Mouse (Mus musculus): ENCODE data around the gene Cpne5.
A peak's percentile ranks its signal among the peaks of the same experiment; 100 is the strongest.

Cpne5 gene

DNA sequence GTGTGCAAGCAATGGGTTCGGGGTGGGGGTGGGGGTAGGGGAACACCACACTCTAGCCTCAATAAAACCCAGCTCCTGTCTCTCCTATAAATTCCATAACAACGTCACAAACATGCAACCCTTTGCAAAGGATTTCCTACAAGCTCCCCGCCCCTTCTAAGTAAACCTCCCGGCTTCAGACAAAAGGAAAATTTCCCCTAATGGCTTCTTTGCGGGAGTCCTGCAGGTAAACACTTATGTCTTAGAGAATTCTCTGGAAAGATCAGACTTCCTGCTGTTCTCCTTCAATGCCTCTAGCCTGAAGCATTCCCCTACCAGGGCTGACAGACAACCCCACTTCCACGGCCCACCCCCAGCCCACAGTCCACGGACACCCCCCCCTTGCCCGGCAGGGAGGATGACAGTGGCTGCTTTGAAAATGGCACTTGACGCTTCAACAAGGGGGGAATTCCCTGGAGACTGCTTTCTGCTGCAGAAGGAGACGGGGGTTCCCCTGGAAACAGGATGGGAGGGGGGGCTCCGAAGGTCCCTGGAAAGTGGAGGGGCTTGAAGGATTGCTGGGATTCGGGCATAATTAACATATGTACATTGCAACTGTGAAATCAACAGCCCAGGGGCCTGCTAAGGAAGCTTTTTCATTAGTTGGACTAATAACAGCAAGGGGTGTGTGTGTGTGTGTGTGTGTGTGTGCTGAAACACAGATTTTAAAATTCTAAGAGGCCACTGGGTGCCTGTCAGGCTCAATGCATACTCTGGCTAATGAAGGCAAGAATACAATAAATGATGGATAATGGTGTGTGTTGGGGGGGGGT lies 24.4 kb downstream of the Cpne5 start:
- no peak for DNase-seq (ENCODE audit: low read depth in 2 of 2, low spot score in 2 of 2)

DNA sequence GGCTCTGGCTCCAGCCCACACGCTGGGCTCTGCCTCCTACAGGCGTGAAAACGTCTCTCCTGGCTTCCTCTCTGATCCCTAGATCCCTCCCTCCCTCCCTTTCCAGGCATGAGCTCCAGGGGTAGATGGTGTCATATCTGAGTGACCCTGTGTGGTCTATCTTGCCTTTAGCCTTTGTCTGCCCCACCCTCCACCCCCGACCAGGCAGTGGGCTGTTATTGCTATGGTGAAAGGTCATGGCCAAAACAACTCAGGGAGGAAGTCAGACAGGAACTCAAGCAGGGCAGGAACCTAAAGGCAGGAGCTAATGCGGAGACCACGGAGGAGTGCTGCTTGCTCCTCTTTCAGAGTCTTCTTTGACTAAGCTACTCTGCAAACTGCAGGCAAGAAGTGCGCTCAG lies 26.1 kb downstream of the Cpne5 start:
- no peak for DNase-seq (ENCODE audit: low read depth in 2 of 2, low spot score in 2 of 2)

DNA sequence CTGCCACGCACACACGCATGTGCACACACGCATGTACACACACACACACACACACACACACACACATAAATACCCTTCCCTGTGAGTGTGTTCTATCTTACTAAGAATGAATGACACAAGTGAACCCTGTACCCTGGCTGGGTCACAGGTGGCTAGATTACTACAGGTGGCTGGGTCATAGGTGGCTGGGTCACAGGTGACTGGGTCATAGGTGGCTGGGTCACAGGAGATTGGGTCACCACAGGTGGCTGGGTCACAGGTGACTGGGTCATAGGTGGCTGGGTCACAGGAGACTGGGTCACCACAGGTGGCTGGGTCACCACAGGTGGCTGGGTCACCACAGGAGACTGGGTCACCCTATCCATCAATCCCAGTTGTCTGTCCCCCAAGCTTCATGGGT lies 27.9 kb downstream of the Cpne5 start:
- DNase-seq (ENCODE audit: low read depth in 2 of 2, low spot score in 2 of 2), result no peak

DNA sequence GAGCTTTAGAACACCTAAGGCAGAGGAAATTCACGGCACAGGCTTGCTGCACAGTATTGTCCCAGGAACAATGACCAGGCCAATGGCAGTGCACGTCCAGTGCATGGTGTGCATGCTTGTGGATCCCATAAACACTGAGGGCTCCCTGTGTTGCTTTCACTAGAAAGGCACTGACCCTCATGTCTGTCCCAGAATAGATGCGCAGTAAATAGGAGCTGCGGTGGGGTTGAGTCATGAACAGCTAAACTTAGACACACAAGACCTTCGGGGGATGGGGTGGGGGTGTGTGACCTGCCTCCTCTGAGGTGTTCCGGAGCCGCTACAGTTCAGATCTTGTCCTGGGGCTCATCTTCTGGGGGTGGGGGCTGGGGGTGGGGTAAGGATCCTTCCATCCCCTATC lies 31.9 kb downstream of the Cpne5 start:
- no peak for DNase-seq (ENCODE audit: low read depth in 2 of 2, low spot score in 2 of 2)

DNA sequence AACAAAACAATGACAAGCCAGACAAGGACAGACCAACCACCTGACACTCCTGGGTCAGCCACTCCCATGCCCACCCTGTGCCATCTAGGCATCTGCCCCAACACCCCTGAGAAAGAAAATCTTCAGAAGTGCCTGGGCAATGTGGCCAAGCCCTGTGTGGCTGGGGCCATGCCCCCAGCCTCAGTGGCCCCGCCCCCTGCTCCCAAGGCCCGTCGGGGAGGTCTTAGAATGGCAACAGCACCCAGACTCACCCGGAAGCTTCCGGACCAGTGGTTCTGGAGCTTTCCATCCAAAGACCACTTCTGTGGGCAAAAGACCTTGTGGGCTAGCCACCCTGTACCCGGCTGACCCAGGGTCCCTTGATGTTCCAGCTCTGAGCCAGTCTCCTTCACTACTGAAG lies 35.4 kb downstream of the Cpne5 start:
- DNase-seq (ENCODE audit: low read depth in 2 of 2, low spot score in 2 of 2), result no peak

DNA sequence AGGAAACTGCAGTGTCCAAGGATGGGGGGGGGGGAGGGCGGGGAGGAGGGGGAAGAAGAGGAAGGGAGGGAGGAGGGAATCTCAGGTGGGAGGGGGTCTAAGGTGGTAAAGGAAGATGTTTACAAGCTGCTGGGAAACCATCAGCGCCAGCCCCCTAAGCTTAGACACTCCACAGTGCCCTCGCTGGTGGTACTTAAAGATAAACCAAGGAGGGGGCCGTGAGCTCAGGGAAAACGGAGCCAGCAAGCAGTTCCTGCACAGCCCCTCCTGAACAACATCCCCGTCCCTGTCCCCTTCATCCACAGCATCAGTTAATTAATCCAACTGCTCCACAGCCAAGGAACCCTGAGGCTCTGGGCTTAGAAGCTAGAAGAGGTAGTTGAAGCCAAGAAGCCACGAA lies 38.1 kb downstream of the Cpne5 start:
- no peak for DNase-seq (ENCODE audit: low read depth in 2 of 2, low spot score in 2 of 2)

DNA sequence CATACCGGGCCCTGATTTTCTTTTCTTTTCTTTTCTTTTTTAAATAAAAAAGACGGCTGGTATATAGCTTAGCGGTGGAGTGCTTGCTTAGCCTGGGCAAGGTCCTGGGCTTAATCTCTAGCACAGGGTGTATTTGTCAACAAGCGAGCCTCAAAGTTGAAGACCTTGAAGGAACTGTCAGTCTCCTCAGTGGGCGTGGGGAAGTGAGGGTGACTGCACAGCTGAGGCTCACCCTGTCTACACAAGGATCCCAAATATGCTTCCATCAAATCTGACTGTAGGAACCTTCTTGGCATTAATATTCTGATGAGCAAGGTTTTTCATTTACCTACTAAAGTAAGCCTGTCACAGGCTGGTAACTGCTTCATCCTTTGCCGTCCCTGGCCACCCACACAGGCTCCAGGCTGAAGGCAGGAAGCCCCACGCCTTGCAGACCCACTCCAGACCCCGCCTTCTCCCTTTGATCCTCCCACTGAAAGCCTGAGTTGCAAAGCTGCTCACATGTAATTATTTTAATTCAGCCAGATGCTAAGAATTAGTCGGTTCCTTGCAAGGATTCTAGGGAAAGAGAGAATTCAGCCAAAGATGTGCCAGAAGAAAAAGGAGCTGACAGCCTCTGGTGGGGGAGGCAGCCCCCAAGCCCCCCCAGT lies 38.7 kb downstream of the Cpne5 start:
- DNase-seq (ENCODE audit: low read depth in 2 of 2, low spot score in 2 of 2), result peak; percentile 34 to 64

DNA sequence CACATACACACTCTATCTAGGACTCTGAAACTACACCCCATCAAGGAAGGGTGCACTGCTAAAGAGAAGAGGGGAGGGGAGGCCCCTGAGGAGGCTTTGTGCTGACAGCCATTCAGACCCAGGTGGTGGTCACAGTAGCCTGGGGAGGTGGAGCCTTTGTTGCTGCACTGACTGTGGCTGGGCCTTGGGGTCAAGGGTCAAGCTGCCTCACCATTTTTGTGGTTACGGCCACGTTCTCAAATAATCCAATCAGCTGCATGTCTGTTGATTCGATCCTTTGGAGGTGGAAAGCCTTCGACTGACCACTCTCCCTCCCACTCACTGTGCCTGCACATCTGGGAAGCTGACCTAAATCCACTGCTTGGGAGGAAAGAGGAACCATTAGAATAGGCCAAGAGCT lies 42.4 kb downstream of the Cpne5 start:
- DNase-seq (ENCODE audit: low read depth in 2 of 2, low spot score in 2 of 2), result no peak

DNA sequence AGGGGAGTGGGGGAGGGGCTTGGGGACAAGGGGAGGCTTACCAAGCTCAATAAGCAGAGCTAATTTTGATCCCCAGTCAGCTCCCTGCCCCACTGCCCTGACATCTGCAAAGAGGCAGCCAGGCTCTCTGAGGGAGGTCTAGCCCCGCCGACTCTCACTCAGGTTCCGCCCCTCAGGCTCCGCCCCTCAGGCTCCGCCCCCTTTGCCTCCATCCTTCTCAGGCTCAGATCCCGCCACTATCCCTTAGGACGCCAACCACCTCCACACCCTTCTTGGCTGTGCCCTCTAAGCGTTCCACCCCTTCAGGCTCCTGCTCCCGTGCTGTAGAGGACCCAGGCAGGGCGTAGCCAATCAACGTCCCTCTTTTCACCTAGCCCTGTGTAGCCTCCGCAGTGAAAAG lies 49.0 kb downstream of the Cpne5 start:
- no peak for DNase-seq (ENCODE audit: low read depth in 2 of 2, low spot score in 2 of 2)

DNA sequence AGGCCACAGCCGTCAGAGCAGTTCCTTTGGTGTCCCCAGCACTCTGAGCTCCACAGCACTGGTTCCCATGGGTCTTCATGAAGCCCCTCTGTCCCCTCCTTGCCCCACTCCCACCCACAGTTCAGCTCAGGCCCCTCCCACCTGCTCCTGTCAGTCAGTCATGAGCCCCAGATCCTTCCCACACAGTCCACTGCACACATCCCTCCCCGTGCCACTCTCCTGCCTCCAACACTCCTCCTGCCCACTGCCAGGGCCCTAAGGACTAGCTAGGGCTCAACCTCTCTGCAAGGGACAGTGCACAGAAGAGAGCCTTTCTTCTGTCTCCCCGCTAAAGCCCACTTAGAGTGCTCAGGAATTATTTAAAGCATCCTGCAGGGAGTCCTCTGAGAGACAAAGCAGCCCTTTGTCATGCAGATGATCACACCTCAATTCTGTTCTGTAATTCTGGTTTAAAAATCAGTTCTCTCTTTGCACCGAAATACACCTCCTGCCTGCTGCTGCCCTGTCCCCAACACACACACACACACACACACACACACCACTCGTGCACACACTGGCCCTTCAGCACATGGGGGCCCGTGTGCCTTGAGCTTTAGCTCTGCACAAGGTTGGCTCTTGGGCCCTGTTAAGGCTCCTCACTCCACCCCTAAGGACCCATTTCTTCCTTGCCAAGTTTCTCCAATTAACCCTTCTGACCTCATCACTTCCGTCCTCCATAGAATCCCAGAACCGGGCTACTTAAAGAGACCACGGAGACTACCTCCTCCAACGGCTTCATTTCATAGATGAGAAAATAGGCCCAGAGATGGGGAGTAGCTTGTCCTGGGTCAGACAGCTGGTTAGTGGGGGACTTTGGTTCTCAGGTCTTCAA lies 50.7 kb downstream of the Cpne5 start:
- DNase-seq (ENCODE audit: low read depth in 2 of 2, low spot score in 2 of 2), result no peak

DNA sequence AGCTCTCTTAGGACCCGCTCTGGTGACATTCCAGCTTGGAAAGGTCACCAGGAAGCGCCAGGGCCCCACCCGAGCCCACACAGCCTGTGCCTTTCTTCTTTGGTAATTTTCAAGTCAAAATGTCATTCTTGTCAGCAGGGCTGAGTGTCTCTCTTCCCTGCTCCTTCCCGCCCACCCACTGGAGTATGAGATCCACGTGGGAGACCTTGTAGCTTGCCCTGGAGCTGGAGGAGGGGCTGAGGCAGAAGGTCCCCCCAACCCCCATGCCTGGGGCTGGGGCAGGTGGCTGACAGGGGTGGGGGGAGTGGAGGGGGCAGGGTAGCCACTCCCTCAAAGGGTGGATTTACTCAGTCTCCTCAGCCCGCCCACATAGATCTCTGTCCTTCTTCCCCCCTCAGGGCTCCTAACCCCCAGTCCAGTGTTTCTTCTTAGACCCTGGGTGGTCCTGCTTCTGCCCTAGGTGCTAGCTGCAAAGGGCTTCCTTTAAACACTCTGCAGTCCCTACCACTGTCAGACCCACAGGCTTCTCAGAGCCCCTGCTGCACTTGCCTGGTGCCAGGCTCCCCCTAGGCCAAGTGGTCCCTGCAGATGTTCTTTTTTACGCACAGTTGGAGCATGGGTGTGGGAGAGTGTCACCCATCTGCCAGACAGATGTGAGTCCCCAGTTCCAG lies 52.5 kb downstream of the Cpne5 start:
- no peak for DNase-seq (ENCODE audit: low read depth in 2 of 2, low spot score in 2 of 2)

DNA sequence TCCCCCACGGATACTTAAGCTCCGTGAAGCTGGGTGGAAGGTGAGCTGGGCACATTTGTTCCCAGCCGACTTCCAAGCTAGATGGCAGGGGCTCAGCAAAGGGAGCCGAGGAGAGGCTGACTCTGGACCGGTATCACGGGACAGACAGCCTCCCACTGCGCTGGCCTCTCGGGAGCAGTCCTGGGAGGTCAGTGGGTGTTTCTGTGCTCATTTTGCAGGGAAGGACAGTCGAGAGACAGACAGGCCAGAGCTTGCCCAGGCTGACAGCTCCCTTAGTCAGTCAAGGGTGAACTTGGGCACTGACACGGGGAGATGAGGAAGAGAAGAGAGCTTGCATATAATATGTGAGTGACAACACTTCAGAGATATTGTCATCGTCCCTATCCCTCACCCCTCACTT lies 54.8 kb downstream of the Cpne5 start:
- no peak for DNase-seq (ENCODE audit: low read depth in 2 of 2, low spot score in 2 of 2)

DNA sequence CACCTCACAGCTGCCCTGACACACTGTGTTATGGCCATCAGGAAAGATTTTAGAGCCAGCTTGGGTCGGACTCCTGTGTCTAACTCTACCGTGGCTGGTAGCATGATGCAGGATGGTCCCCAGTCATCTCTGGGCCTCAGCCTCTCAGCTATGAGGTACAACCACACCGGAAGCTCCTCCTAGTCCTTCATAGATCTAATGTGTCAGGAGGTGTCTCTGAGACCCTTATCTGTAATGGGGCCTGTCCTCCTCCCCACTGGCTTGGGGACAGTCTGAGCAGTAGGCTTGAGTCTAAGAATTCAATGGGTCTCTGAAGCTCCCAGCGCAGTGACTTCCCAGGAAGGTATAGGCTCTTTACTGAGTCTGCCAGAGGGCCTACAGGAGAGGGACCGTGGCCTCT lies 56.2 kb downstream of the Cpne5 start:
- DNase-seq (ENCODE audit: low read depth in 2 of 2, low spot score in 2 of 2), result no peak

DNA sequence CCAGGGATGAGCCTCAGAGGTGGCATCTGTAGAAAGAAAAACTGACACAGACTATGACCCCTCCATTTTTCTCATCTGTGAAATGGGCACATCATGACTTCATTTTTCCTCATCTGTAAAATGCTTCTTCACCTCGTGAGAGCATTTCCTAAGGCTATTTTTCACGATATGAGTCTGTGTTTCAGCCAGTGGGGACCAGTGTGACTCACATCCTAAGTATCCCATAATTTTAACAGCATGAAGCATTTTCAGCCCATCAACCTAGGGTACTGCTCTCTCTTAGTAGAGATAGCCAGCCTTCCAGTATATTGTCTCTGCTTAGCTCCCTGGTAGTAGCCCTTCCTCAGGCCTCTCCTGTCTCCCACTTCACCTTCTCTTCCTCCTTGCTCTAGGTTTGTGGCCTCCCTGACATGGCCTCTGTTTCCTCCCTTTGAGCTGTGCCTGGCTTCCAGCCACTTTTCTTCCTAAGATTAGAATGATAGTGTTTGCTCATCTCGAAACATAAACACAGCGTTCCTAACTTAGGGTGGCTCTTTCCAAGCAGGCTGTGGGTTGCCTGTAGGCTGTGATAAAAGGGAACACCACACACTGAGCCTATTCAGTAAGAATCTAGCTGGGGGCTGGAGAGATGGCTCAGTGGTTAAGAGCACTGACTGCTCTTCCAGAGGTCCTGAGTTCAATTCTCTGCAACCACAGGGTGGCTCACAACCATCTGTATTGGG lies 57.4 kb downstream of the Cpne5 start:
- DNase-seq (ENCODE audit: low read depth in 2 of 2, low spot score in 2 of 2), result no peak

DNA sequence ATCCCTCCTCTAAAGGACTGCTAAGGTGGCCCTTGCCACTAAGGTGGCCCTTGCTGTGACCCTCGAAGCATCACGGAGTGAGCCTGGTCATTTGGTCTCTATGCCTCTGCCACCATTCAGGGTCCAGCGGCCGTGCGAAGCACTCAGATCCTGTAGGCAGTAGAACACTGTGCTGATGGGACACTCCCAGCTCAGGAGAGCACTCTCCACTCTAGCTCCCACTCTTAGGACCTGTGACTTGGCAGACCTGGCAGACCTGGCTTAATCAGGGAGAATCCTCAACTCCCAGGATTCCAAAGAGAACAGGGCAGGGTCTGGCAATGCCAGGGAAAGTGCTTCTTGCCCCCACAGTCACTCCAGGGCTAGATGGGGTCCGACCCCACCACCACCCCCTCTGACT lies 58.0 kb downstream of the Cpne5 start:
- DNase-seq (ENCODE audit: low read depth in 2 of 2, low spot score in 2 of 2), result no peak

DNA sequence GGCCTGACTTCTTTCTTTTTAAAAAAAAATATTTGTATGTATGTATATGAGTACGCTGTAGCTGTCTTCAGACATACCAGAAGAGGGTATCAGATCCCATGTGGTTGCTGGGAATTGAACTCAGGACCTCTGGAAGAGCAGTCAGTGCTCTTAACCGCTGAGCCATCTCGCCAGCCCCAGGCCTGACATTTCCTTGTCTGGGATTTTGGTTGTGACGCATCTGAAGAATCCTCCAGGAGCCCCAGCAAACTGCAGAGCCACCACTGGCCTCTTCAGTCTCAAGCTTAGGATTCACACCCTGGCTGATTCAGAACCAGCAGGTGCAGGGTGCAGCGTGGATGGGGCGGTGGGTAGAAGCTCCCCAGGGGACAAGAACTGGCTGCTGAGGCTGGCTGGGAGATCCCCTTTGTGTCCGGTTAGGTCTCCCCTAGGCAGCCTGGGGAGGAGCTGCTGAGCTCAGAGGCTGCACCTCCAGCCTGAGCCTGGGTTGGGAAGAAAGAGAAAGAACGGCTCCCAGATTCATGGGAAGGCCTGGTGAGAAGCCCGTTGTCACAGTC lies 59.4 kb downstream of the Cpne5 start:
- no peak for DNase-seq (ENCODE audit: low read depth in 2 of 2, low spot score in 2 of 2)

DNA sequence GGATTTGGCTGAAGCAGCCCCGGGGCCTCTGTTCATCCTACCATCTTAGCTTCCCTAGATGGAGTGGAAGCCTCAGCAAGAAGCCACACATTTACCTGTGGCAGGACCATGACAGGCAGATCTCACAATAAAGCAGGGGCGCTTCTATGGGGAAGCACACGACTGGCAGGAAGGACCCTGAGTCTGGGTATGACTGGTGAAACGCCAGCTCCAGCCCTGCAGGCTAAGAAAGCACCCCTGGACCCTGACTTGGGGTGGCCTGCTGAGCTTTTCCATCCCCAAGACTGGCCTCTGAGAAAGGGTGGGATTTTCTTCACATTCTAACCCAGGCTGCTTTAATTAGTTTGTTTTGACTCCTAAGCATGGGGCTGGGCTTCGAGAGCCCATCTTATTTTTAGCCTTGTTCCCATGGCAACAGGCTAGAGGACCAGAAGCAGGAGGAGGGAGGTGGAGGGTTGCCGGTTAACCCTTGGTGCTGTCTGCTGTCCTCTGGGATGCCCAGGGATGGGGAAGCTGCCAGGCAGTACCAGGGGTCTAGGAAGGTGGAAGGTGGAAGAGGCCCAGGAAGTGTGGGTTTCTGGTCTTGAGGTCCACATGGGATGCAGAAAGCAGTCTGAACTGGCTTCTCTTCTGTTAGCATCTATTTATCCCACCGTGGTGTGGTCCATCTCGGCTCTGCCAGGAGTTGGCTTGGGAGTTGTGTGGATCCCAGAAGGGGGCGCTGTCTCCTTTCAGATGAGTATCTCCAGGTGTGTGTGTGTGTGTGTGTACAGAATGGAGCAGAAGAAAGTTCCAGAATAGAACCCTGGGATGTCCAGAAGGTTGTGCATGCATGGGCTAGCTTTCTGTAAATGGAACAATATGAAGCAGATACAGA lies 61.3 kb downstream of the Cpne5 start:
- DNase-seq (ENCODE audit: low read depth in 2 of 2, low spot score in 2 of 2), result peak; percentile 42 to 47

DNA sequence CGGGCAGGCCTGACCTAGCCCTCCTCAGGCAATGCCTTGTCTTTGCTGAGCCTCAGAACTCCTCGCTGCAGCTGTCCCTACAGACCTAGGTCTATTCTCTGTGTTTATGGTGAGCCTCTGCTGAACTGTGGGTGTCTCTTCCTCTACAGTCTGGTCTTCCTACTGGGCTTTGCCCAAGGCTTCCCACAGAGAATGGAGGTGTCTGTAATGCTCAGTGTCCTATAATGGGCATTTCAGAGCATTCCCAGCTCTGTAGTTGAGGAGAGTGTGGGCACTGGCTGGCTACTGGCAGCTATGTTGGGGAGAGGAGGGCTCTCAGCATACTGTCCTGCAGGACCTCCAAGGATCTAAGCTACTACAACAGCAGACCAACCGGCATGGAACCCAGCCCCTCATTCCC lies 62.3 kb downstream of the Cpne5 start:
- no peak for DNase-seq (ENCODE audit: low read depth in 2 of 2, low spot score in 2 of 2)

DNA sequence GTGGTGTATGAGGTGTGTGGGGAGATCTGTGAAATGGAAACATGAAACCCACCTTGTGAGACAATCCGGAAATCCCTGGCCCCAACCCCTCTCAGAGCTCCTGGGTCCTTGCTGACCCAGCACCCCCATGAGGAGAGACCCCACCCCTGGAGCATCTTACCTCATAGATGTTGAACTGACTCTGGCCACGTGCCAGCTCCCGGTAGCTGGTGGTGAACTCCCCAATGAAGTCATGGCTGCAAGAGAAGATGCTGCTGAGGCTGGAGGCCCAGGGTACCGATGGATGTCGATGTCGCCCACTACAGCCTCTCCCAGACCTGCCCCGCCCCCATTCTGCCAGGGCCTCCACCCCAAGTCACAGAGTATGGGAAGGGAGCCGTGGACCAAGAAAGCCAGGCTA lies 64.8 kb downstream of the Cpne5 start:
- DNase-seq (ENCODE audit: low read depth in 2 of 2, low spot score in 2 of 2), result no peak

DNA sequence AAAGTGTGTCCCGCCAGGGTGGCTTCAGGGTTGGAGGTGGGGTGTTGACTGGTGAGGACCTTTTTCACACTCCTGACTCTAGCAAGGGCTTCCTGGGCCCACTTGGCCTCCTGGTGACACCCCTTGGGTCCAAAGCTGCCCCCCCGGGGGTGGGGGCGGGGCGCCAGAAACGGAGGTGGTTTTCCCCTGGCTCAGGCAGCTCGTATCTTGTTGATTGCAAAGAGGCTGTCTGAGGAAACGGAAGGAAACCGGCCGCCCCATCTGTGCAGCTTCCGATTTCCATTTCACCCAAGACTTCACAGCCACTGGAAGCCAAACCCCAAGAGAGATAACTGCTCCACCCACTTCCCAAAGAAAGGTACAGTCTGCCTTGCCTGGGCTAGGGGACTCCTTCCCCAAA lies 65.9 kb downstream of the Cpne5 start:
- peak; percentile 52 to 66 for DNase-seq (ENCODE audit: low read depth in 2 of 2, low spot score in 2 of 2)

All from CD8-positive naive resting alpha-beta T cell, adult 2 months (primary cell).